Mouse (Mus musculus) olfactory bulb, adult 2 months (tissue): ENCODE results near the gene Soat1.

Experiments used
- CTCF ChIP-seq: fragments of 200-500 bp; IDR thresholded peaks from 2 replicates; pipeline ENCODE4 v1.5.1; 2012; ENCODE audit warnings: low read depth, mild to moderate bottlenecking, low read length, moderate library complexity; ENCODE audit not compliant: insufficient read depth
- POLR2A ChIP-seq: fragments of 200-500 bp; IDR thresholded peaks from 2 replicates; pipeline ENCODE4 v1.6.1; 2012; ENCODE audit warnings: mild to moderate bottlenecking, low read depth, low read length, moderate library complexity; ENCODE audit not compliant: insufficient read depth

DNA sequence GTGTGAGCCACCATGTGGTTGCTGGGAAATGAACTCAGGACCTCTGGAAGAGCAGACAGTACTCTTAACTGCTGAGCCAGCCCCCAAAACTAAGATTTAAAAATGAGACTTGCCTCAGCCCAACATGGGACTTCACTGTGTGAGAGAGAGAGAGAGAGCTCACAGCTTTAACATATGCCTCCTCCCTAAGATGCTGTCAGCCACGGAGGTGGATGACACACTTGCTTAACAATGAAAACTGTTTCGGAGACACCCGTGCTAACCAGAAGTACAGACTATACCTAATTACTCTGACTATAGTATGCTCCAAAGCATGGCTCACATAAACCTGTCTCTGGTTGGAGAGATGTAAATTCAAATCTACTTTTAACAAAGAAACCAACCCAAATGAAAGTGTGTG lies 40.6 kb downstream of the Soat1 start:
- TF ChIP-seq CTCF, result no peak
- no peak for TF ChIP-seq POLR2A
